Mouse (Mus musculus): ENCODE results near the gene Ccdc183.

DNA sequence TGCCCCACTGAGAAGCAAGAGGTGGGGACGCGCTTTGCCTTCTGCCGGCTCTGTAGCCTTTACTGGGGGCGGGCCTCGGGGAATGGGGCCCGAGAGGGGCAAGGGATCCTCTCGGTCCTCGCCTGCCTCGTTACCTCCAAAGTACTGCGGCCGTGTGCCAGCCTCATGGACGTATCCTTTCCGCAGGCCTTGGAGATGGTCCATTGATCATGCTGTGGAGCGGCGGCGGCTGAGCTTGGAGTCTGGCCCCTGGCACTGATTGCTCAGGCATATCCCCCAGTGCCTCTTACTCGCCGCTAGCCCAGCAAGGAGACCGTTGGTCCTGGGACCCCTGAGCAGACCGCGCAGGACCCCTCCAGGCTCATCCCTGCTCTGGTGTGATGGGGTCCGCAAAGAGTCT, 1.1 kb downstream of the Ccdc183 start:
- TF ChIP-seq GATA1 (IDR thresholded peaks at IDR 0.05; ENCODE audit: borderline replicate concordance, low read length) (no peak), FLI1 (IDR thresholded peaks at IDR 0.05; ENCODE audit: low read length) (no peak)
